Mouse (Mus musculus): ENCODE measurements around the gene Ing5.

DNA sequence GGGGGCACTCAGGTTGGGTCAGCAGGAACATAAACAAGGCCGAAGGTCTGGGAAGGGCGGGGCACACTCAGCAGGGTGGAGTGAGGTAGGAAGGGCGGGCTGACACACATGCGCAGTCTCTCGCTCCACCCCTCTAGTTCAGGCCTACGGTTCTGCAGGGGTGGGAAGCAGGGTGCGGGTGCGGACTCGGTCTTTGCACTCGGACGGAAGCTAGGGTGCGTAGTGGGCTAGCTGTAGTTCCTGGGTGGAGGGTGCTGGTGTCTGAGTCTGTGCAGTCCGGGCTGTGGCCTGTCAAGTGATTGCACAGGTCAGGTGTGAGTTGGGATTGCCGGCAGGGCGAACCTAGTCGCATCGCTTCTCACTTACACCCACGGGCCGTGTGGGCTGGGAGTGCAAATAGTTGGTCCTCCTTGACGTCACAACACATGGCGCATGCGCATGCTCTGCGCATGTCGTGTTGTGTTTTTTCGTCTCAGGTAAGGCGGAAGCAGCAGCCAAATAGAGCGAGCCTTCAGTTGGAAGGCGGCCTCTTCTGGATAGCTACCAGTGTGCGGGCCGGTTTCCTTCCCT, 21.4 kb downstream of the Ing5 start:
- peak; percentile 18; the same call in 1 of the 2 replicates for TF ChIP-seq HCFC1 (IDR thresholded peaks at IDR 0.05; ENCODE audit: borderline replicate concordance, insufficient read depth, low read length)
- no peak for TF ChIP-seq CHD2 (IDR thresholded peaks at IDR 0.05; ENCODE audit: low read depth, low read length)

All from ES-E14 (cell line).